Mouse (Mus musculus) right cerebral cortex, postnatal 10 days (tissue): ENCODE measurements around the gene Slc1a7.
A peak's percentile ranks its signal among the peaks of the same experiment; 100 is the strongest.

Experiments used
- DNase-seq, 2 experiments: peaks; one replicate each; pipeline ENCODE4 v3.0.0; 2021; ENCODE audit warnings: low spot score in 2 of 2

The Slc1a7 gene

GRCm38 (mm10) chr4:108051687-108052274 lies 83.6 kb downstream of the Slc1a7 start:
- peak; percentile 59 to 64 for DNase-seq

GRCm38 (mm10) chr4:108052673-108053072 lies 84.5 kb downstream of the Slc1a7 start:
- DNase-seq: no peak

- no peak for DNase-seq
These were observed 87.7 kb downstream of the Slc1a7 start for GRCm38 (mm10) chr4:108055873-108056272.

GRCm38 (mm10) chr4:108057247-108057646 lies 89.1 kb downstream of the Slc1a7 start:
- peak in 1 of 2 experiments; percentile 40 for DNase-seq

- peak in 1 of 2 experiments; percentile 30 for DNase-seq
These were observed 90.0 kb downstream of the Slc1a7 start for GRCm38 (mm10) chr4:108058166-108058565.

- DNase-seq: peak; percentile 32 to 47
These were observed 91.7 kb downstream of the Slc1a7 start for GRCm38 (mm10) chr4:108059601-108060379.

GRCm38 (mm10) chr4:108060774-108061173 lies 92.6 kb downstream of the Slc1a7 start:
- no peak for DNase-seq

GRCm38 (mm10) chr4:108062524-108062923 lies 94.4 kb downstream of the Slc1a7 start:
- no peak for DNase-seq
